Mouse (Mus musculus): Measurements from ENCODE around the gene Sbds. TPM values are rescaled to one million over a fixed set of nuclear protein-coding genes. Genes with fewer than 3 reads are reported as not detected.
A peak's percentile ranks its signal among the peaks of the same experiment; 100 is the strongest.

Sbds gene
- 65.4 and 67.7 TPM in 2 replicates for polyA plus RNA-seq (2015; fragmentation: Nextera tagmentation; extraction: Ambion mirVana)

GRCm38 (mm10) chr5:130255017-130255720 is at the start of gene Sbds, which contains the start of gene Tyw1:
Sbds (minus strand) TSS chr5:130255530.
Tyw1 (plus strand) TSS chr5:130255619.
- Histone ChIP-seq H3K4me1 (peaks cover 27% of the 10 kb centered on the region), H3K27ac (peak within 1 kb of the TSS; percentile 81), H3K9me3 (replicated peaks) (no peaks in the 10 kb centered on the region), H3K27me3 (no peaks in the 10 kb centered on the region), H3K4me2 (peak within 1 kb of the TSS; percentile 83), H3K36me3 (ENCODE audit: poor library complexity, severe bottlenecking) (peaks cover 38% of the 10 kb centered on the region), H3K9ac (peak within 1 kb of the TSS; percentile 86), H3K4me3 (peak within 1 kb of the TSS; percentile 61)
- peak; percentile 90 for ATAC-seq
- WGBS = under 1% methylated on average over 52 of the region's 52 CpGs

- 97% methylated on average over 6 of the region's 6 CpGs for WGBS
- Histone ChIP-seq H3K27ac (no peak overlapping the region), H3K4me1 (no peaks in the 10 kb centered on the region), H3K36me3 (ENCODE audit: poor library complexity, severe bottlenecking) (peaks cover 56% of the 10 kb centered on the region), H3K9ac (no peak overlapping the region), H3K4me2 (no peak overlapping the region), H3K27me3 (no peaks in the 10 kb centered on the region), H3K4me3 (no peak overlapping the region), H3K9me3 (replicated peaks) (no peaks in the 10 kb centered on the region)
- ATAC-seq = no peak
These were observed 48.3 kb upstream of the Sbds start for GRCm38 (mm10) chr5:130303611-130304010.

- no peak overlapping the region for H3K4me3 ChIP-seq
- H3K27ac ChIP-seq = no peak overlapping the region
- no peaks in the 10 kb centered on the region for H3K27me3 ChIP-seq
- H3K4me1 ChIP-seq = no peaks in the 10 kb centered on the region
- peaks cover 65% of the 10 kb centered on the region for H3K36me3 ChIP-seq (ENCODE audit: poor library complexity, severe bottlenecking)
- H3K9me3 ChIP-seq (replicated peaks) = no peaks in the 10 kb centered on the region
- H3K9ac ChIP-seq = no peak overlapping the region
- ATAC-seq = no peak
- H3K4me2 ChIP-seq = no peak overlapping the region
- 91% methylated on average over 8 of the region's 8 CpGs for WGBS
These were observed 44.2 kb upstream of the Sbds start for GRCm38 (mm10) chr5:130299526-130299925.

- H3K4me1 ChIP-seq = peaks cover under 1% of the 10 kb centered on the region; the same call in 1 of the 2 replicates
- 92% methylated on average over 9 of the region's 9 CpGs for WGBS
- no peak overlapping the region for H3K27ac ChIP-seq
- no peaks in the 10 kb centered on the region for H3K9me3 ChIP-seq (replicated peaks)
- H3K4me3 ChIP-seq = no peak overlapping the region
- H3K9ac ChIP-seq = no peak overlapping the region
- ATAC-seq = no peak
- H3K36me3 ChIP-seq (ENCODE audit: poor library complexity, severe bottlenecking) = peaks cover 62% of the 10 kb centered on the region
- H3K4me2 ChIP-seq = no peak overlapping the region
- H3K27me3 ChIP-seq = no peaks in the 10 kb centered on the region
These were observed 43.6 kb upstream of the Sbds start for GRCm38 (mm10) chr5:130298831-130299460.

GRCm38 (mm10) chr5:130296071-130296470 is 40.7 kb upstream of the Sbds start:
- 77% methylated on average over 5 of the region's 5 CpGs for WGBS
- no peak for ATAC-seq
- H3K9me3 ChIP-seq (replicated peaks) = no peaks in the 10 kb centered on the region
- no peak overlapping the region for H3K4me3 ChIP-seq
- H3K36me3 ChIP-seq (ENCODE audit: poor library complexity, severe bottlenecking) = peaks cover 69% of the 10 kb centered on the region
- H3K4me2 ChIP-seq = no peak overlapping the region
- peaks cover 3% of the 10 kb centered on the region; the same call in 1 of the 2 replicates for H3K4me1 ChIP-seq
- no peak overlapping the region for H3K27ac ChIP-seq
- no peak overlapping the region for H3K9ac ChIP-seq
- H3K27me3 ChIP-seq = no peaks in the 10 kb centered on the region

- ATAC-seq = no peak
- WGBS = 84% methylated on average over 6 of the region's 6 CpGs
- Histone ChIP-seq H3K9ac (no peak overlapping the region), H3K27ac (no peak overlapping the region), H3K9me3 (replicated peaks) (no peaks in the 10 kb centered on the region), H3K36me3 (ENCODE audit: poor library complexity, severe bottlenecking) (peaks cover 73% of the 10 kb centered on the region), H3K27me3 (no peaks in the 10 kb centered on the region), H3K4me1 (peaks cover 3% of the 10 kb centered on the region; the same call in 1 of the 2 replicates), H3K4me2 (no peak overlapping the region), H3K4me3 (no peak overlapping the region)
These were observed 39.3 kb upstream of the Sbds start for GRCm38 (mm10) chr5:130294598-130294997.

- no peak overlapping the region for H3K27ac ChIP-seq
These were observed 38.6 kb upstream of the Sbds start for GRCm38 (mm10) chr5:130293941-130294340.

GRCm38 (mm10) chr5:130292976-130293375 is 37.6 kb upstream of the Sbds start:
- H3K9me3 ChIP-seq (replicated peaks) = no peaks in the 10 kb centered on the region
- H3K9ac ChIP-seq = no peak overlapping the region
- no peak for ATAC-seq
- no peaks in the 10 kb centered on the region for H3K27me3 ChIP-seq
- no peak overlapping the region for H3K27ac ChIP-seq
- 96% methylated on average over 4 of the region's 4 CpGs for WGBS
- H3K4me3 ChIP-seq = no peak overlapping the region
- H3K36me3 ChIP-seq (ENCODE audit: poor library complexity, severe bottlenecking) = peaks cover 77% of the 10 kb centered on the region
- no peak overlapping the region for H3K4me2 ChIP-seq
- peaks cover 3% of the 10 kb centered on the region; the same call in 1 of the 2 replicates for H3K4me1 ChIP-seq

More at GRCm38 (mm10) chr5:130293941-130294340, 38.6 kb upstream of the Sbds start:
- H3K27me3 ChIP-seq = no peaks in the 10 kb centered on the region
- H3K9ac ChIP-seq = no peak overlapping the region
- H3K4me2 ChIP-seq = no peak overlapping the region
- peaks cover 3% of the 10 kb centered on the region; the same call in 1 of the 2 replicates for H3K4me1 ChIP-seq
- 80% methylated on average over 5 of the region's 5 CpGs for whole genome bisulfite sequencing
- peaks cover 76% of the 10 kb centered on the region for H3K36me3 ChIP-seq (ENCODE audit: poor library complexity, severe bottlenecking)
- ATAC-seq = no peak
- H3K9me3 ChIP-seq (replicated peaks) = no peaks in the 10 kb centered on the region
- H3K4me3 ChIP-seq = no peak overlapping the region

- H3K4me1 ChIP-seq = peaks cover 3% of the 10 kb centered on the region; the same call in 1 of the 2 replicates
- H3K4me2 ChIP-seq = no peak overlapping the region
- H3K36me3 ChIP-seq (ENCODE audit: poor library complexity, severe bottlenecking) = peaks cover 75% of the 10 kb centered on the region
- no peaks in the 10 kb centered on the region for H3K27me3 ChIP-seq
- H3K27ac ChIP-seq = no peak overlapping the region
- H3K9me3 ChIP-seq (replicated peaks) = no peaks in the 10 kb centered on the region
- 94% methylated on average over 12 of the region's 12 CpGs for WGBS
- no peak overlapping the region for H3K4me3 ChIP-seq
- no peak overlapping the region for H3K9ac ChIP-seq
- ATAC-seq = no peak
These were observed 35.4 kb upstream of the Sbds start for GRCm38 (mm10) chr5:130290775-130291174.

- H3K36me3 ChIP-seq (ENCODE audit: poor library complexity, severe bottlenecking) = peaks cover 80% of the 10 kb centered on the region
These were observed 34.9 kb upstream of the Sbds start for GRCm38 (mm10) chr5:130290242-130290641.

GRCm38 (mm10) chr5:130288106-130288505 is 32.8 kb upstream of the Sbds start:
- Histone ChIP-seq H3K4me3 (no peak overlapping the region), H3K36me3 (ENCODE audit: poor library complexity, severe bottlenecking) (peaks cover 90% of the 10 kb centered on the region), H3K4me2 (no peak overlapping the region), H3K9me3 (replicated peaks) (no peaks in the 10 kb centered on the region; the same call in 1 of the 2 replicates), H3K27me3 (no peaks in the 10 kb centered on the region), H3K27ac (no peak overlapping the region), H3K4me1 (no peaks in the 10 kb centered on the region), H3K9ac (no peak overlapping the region)
- ATAC-seq = no peak
- 92% methylated on average over 7 of the region's 7 CpGs for WGBS

More at GRCm38 (mm10) chr5:130290242-130290641, 34.9 kb upstream of the Sbds start:
- Histone ChIP-seq H3K4me3 (no peak overlapping the region), H3K4me1 (peaks cover 3% of the 10 kb centered on the region; the same call in 1 of the 2 replicates), H3K9ac (no peak overlapping the region), H3K27ac (no peak overlapping the region), H3K9me3 (replicated peaks) (no peaks in the 10 kb centered on the region), H3K27me3 (no peaks in the 10 kb centered on the region), H3K4me2 (no peak overlapping the region)
- WGBS = 95% methylated on average over 6 of the region's 6 CpGs
- no peak for ATAC-seq

GRCm38 (mm10) chr5:130283079-130283732 is 27.9 kb upstream of the Sbds start:
- Histone ChIP-seq H3K4me3 (no peak overlapping the region), H3K36me3 (ENCODE audit: poor library complexity, severe bottlenecking) (peaks cover 93% of the 10 kb centered on the region), H3K9ac (no peak overlapping the region), H3K27ac (no peak overlapping the region), H3K9me3 (replicated peaks) (no peaks in the 10 kb centered on the region; the same call in 1 of the 2 replicates), H3K4me1 (no peaks in the 10 kb centered on the region), H3K27me3 (no peaks in the 10 kb centered on the region), H3K4me2 (no peak overlapping the region)
- WGBS = 95% methylated on average over 9 of the region's 9 CpGs
- no peak for ATAC-seq

Data from forebrain, embryonic 13.5 days (tissue).